Mouse (Mus musculus): ENCODE data around the gene Snx5. TPM values are rescaled to one million over a fixed set of nuclear protein-coding genes. Genes with fewer than 3 reads are reported as not detected.

Gene Snx5
- polyA plus RNA-seq, 1 experiment from 2014 or later, result 90.9 TPM

DNA sequence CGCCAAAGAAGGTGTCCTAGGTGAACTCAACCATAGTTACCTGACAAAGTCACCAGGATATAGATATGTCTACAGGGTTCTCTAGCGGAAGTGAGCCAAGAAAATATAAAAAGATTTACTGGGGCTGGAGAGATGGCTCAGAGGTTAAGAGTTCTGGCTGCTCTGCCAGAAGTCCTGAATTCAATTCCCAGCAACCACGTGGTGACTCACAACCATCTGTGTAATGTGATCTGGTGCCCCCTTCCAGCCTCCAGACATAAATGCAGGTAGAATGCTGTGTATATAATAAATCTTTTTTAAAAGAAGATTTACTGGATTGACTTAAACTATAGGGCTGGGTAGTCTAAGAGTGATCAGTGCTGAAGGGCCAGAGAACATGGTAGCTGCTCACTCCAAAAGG, 10.7 kb upstream of the Snx5 start:
- Histone ChIP-seq H3K9me3 (no peaks in the 10 kb centered on the region), H3K9ac (no peak overlapping the region), H3K27ac (replicated peaks) (no peak overlapping the region), H3K4me3 (no peak overlapping the region), H3K27me3 (replicated peaks) (no peaks in the 10 kb centered on the region), H3K4me1 (peaks cover 22% of the 10 kb centered on the region), H3K36me3 (peaks cover 41% of the 10 kb centered on the region), H3K4me2 (no peak overlapping the region)
- ATAC-seq (ENCODE audit: extremely low read depth, insufficient number of reproducible peaks, low FRiP score, low TSS enrichment), result no peak
- WGBS, result 66% methylated on average over 3 of the region's 3 CpGs

- Histone ChIP-seq H3K36me3 (peaks cover 44% of the 10 kb centered on the region), H3K4me2 (no peak overlapping the region), H3K27me3 (replicated peaks) (no peaks in the 10 kb centered on the region), H3K9me3 (no peaks in the 10 kb centered on the region), H3K9ac (no peak overlapping the region), H3K4me1 (peaks cover 19% of the 10 kb centered on the region), H3K27ac (replicated peaks) (no peak overlapping the region), H3K4me3 (no peak overlapping the region)
- WGBS, result 78% methylated on average over 3 of the region's 3 CpGs
- ATAC-seq (ENCODE audit: extremely low read depth, insufficient number of reproducible peaks, low FRiP score, low TSS enrichment), result no peak
Measured at GRCm38 (mm10) chr2:144280568-144280967, 9.9 kb upstream of the Snx5 start.

- Histone ChIP-seq H3K36me3 (peaks cover 44% of the 10 kb centered on the region), H3K27ac (replicated peaks) (peak overlapping the region; percentile 70), H3K4me1 (peaks cover 20% of the 10 kb centered on the region), H3K4me2 (no peak overlapping the region), H3K27me3 (replicated peaks) (no peaks in the 10 kb centered on the region), H3K9ac (no peak overlapping the region; the same call in 1 of the 2 replicates), H3K9me3 (no peaks in the 10 kb centered on the region), H3K4me3 (no peak overlapping the region)
- WGBS, result 44% methylated on average over 5 of the region's 5 CpGs
- ATAC-seq (ENCODE audit: extremely low read depth, insufficient number of reproducible peaks, low FRiP score, low TSS enrichment), result no peak; the same call in 1 of the 2 replicates
Measured at GRCm38 (mm10) chr2:144279742-144280141, 9.0 kb upstream of the Snx5 start.

DNA sequence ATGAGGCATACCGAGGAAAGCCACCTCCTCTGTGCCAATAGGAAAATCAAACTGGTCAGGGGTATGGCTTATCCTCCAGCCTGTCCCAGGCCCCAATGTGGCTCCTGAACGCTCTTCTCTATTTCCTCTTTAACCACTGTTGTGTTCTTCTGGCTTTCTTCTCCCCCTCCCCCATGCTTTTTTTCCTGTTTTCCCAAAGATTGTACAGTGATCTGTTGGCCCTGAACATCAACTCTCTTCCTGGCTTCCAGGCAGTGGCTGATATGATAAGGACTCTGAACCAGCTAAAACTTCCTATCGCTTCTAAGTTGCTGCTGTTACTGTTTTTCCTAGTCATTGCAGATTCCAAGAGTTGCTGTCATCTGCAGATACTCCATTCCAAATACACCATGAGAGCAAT, 6.2 kb upstream of the Snx5 start:
- peak; percentile 41 for ATAC-seq (ENCODE audit: extremely low read depth, insufficient number of reproducible peaks, low FRiP score, low TSS enrichment)
- H3K4me2 ChIP-seq, result no peak overlapping the region
- WGBS, result 67% methylated on average over 3 of the region's 3 CpGs
- peaks cover 46% of the 10 kb centered on the region for H3K36me3 ChIP-seq
- no peak overlapping the region for H3K9ac ChIP-seq
- no peaks in the 10 kb centered on the region for H3K9me3 ChIP-seq
- H3K4me3 ChIP-seq, result no peak overlapping the region
- peaks cover 30% of the 10 kb centered on the region for H3K4me1 ChIP-seq
- H3K27me3 ChIP-seq (replicated peaks), result no peaks in the 10 kb centered on the region
- peak overlapping the region; percentile 76 for H3K27ac ChIP-seq (replicated peaks)

DNA sequence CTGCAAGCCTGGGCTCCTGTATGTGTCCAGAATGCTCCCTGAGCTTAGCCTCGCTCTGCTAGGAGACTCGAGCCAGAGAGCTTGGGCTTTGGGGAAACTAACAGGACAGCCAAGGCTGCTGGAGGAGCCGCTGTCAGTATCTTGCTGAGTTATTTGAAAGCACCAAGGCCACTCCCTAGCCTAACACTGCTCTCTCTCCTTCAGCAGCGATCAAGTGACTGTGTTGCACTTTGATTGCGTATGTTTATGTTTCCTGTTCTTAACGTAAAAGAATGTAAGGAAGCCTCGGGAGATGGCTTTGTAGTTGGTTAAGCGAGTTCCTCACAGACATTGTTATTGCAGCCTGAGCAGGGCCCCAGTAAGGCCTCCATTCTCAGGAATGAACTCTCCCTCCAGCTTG, 4.0 kb upstream of the Snx5 start:
- Histone ChIP-seq H3K27me3 (replicated peaks) (no peaks in the 10 kb centered on the region), H3K9me3 (no peaks in the 10 kb centered on the region), H3K4me1 (peaks cover 30% of the 10 kb centered on the region), H3K4me3 (no peak overlapping the region), H3K4me2 (no peak overlapping the region), H3K9ac (peak overlapping the region; percentile 62; the same call in 1 of the 2 replicates), H3K36me3 (peaks cover 35% of the 10 kb centered on the region), H3K27ac (replicated peaks) (peak overlapping the region; percentile 74)
- WGBS, result 43% methylated on average over 8 of the region's 8 CpGs
- no peak for ATAC-seq (ENCODE audit: extremely low read depth, insufficient number of reproducible peaks, low FRiP score, low TSS enrichment)

- no peaks in the 10 kb centered on the region for H3K9me3 ChIP-seq
- peaks cover 50% of the 10 kb centered on the region for H3K4me1 ChIP-seq
- H3K36me3 ChIP-seq, result peaks cover 12% of the 10 kb centered on the region
- no peak for ATAC-seq (ENCODE audit: extremely low read depth, insufficient number of reproducible peaks, low FRiP score, low TSS enrichment)
- 89% methylated on average over 12 of the region's 12 CpGs for WGBS
- no peak overlapping the region for H3K27ac ChIP-seq (replicated peaks)
- no peak overlapping the region for H3K4me2 ChIP-seq
- no peak overlapping the region; the same call in 1 of the 2 replicates for H3K9ac ChIP-seq
- no peak overlapping the region for H3K4me3 ChIP-seq
- H3K27me3 ChIP-seq (replicated peaks), result no peaks in the 10 kb centered on the region
Measured at GRCm38 (mm10) chr2:144272088-144272487, 1.4 kb upstream of the Snx5 start.

DNA sequence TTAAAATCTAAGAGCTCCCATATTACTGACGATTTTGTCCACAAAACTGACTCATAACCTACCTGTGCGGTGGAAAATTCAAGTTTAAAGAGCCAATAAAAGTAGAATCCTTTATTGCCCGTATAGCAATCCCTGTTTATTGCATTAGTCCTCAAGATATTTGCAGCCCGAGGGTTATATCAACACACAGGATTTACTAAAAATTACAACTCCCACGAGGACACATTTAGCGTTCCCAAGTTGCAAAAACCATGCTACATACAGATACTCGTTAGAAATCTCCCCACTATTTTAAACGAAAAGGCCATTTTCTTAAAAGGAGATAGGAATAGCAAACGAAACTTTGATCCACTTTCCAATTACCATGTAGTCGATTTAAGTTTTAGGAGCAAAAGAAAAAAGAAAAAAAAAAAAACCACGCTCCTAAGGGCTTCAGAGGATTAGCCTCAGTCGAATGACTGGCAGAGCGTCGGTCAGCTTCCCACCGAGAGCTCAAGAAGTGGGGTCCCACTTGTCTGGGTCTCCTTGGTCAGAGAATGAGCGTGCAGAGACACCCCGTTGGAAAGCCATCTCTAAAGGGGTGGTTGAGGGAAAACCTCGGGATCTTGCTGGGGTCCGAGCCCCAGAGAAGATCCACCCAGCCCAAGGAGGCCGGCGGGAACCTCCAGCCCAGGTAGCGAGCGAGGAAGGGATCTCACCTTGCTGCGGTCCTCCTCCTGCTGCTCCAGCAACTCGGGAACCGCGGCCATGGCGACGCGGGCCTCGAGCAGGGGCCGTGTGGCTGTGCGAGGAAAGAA, 829 bp downstream of the Snx5 start:
- no peak for ATAC-seq (ENCODE audit: extremely low read depth, insufficient number of reproducible peaks, low FRiP score, low TSS enrichment)
- Histone ChIP-seq H3K27ac (replicated peaks) (peak overlapping the region; percentile 96), H3K36me3 (peaks cover 7% of the 10 kb centered on the region), H3K9me3 (no peaks in the 10 kb centered on the region), H3K4me2 (peak overlapping the region; percentile 89), H3K4me1 (peaks cover 64% of the 10 kb centered on the region), H3K27me3 (replicated peaks) (no peaks in the 10 kb centered on the region), H3K4me3 (peak overlapping the region; percentile 74), H3K9ac (peak overlapping the region; percentile 96)
- under 1% methylated on average over 32 of the region's 33 CpGs for WGBS

DNA sequence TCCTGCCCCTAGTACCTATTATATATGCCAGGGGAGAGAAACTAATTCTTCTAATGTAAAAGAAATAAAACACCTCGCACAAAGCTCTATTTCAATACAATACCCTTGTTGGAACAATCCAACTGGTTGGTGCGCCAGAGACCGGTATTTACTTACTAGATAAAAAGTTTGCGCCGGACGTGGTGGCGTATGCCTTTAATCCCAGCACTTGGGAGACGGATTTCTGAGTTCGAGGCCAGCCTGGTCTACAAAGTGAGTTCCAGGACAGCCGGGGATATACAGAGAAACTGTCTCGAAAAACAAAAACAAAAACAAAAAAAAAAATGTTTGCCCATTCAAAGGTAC, 1.4 kb downstream of the Snx5 start:
- Histone ChIP-seq H3K4me3 (peak overlapping the region; percentile 74), H3K27me3 (replicated peaks) (no peaks in the 10 kb centered on the region), H3K4me2 (peak overlapping the region; percentile 89), H3K36me3 (peaks cover 13% of the 10 kb centered on the region), H3K9me3 (no peaks in the 10 kb centered on the region), H3K4me1 (peaks cover 60% of the 10 kb centered on the region), H3K27ac (replicated peaks) (peak overlapping the region; percentile 96; the same call in 1 of the 2 replicates), H3K9ac (peak overlapping the region; percentile 96)
- whole genome bisulfite sequencing, result under 1% methylated on average over 11 of the region's 11 CpGs
- no peak for ATAC-seq (ENCODE audit: extremely low read depth, insufficient number of reproducible peaks, low FRiP score, low TSS enrichment)

DNA sequence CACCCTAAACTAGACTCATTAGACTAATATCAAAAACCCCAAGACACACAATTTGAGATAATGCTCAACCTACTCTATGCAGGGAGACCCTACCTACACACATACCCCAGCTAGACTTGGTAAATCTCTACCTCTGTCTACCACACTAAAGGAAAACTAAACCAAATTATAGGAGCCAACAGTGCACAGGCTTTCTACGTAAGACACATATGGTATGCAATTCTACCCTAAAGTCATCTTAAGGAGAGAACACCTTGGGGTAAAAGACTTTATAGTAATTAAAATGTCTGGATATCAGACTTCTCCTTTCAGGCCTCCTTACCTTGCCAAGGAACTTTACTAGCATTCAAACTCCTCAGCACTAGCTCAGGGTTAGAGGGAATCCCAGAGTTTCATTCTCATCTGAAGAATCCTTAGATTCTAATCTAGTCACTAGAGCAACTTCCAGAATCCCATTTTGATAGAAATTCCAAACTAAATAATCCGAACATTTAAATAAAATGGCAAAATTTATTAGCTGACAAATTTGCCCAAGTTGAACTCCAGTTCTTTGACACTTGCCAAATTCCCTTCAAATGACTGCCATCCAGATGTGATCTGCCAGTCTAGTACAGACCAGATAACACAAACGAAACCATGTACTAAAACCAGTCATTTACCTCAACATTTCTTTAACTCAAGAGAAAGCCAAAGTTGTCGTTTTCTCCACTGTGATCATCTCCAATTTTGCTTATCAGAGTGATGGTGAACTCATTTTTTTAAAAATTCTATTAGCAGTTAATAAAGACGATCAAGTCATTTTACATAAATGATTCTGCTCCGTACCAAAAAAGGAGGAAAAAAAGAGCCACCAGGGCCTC, 2.0 kb downstream of the Snx5 start:
- 10% methylated on average over 6 of the region's 6 CpGs for WGBS
- peak overlapping the region; percentile 96; the same call in 1 of the 2 replicates for H3K27ac ChIP-seq (replicated peaks)

GRCm38 (mm10) chr2:144267731-144268015, 3.0 kb downstream of the Snx5 start:
- Histone ChIP-seq H3K4me3 (peak overlapping the region; percentile 74), H3K9me3 (no peaks in the 10 kb centered on the region), H3K27ac (replicated peaks) (no peak overlapping the region; the same call in 1 of the 2 replicates), H3K36me3 (peaks cover 24% of the 10 kb centered on the region), H3K9ac (peak overlapping the region; percentile 96), H3K4me2 (peak overlapping the region; percentile 89), H3K27me3 (replicated peaks) (no peaks in the 10 kb centered on the region), H3K4me1 (peaks cover 62% of the 10 kb centered on the region)
- ATAC-seq (ENCODE audit: extremely low read depth, insufficient number of reproducible peaks, low FRiP score, low TSS enrichment), result no peak
- 24% methylated on average over 1 of the region's 1 CpGs for WGBS

More for the DNA sequence above, 2.0 kb downstream of the Snx5 start:
- no peaks in the 10 kb centered on the region for H3K27me3 ChIP-seq (replicated peaks)
- no peak for ATAC-seq (ENCODE audit: extremely low read depth, insufficient number of reproducible peaks, low FRiP score, low TSS enrichment)
- H3K9me3 ChIP-seq, result no peaks in the 10 kb centered on the region
- peak overlapping the region; percentile 74 for H3K4me3 ChIP-seq
- H3K9ac ChIP-seq, result peak overlapping the region; percentile 96
- H3K4me2 ChIP-seq, result peak overlapping the region; percentile 89
- peaks cover 17% of the 10 kb centered on the region for H3K36me3 ChIP-seq
- H3K4me1 ChIP-seq, result peaks cover 57% of the 10 kb centered on the region

- 55% methylated on average over 5 of the region's 5 CpGs for WGBS
- no peak for ATAC-seq (ENCODE audit: extremely low read depth, insufficient number of reproducible peaks, low FRiP score, low TSS enrichment)
- Histone ChIP-seq H3K4me3 (peak overlapping the region; percentile 74), H3K27ac (replicated peaks) (no peak overlapping the region; the same call in 1 of the 2 replicates), H3K4me2 (peak overlapping the region; percentile 89), H3K36me3 (peaks cover 25% of the 10 kb centered on the region), H3K4me1 (peaks cover 67% of the 10 kb centered on the region), H3K27me3 (replicated peaks) (no peaks in the 10 kb centered on the region), H3K9me3 (no peaks in the 10 kb centered on the region), H3K9ac (peak overlapping the region; percentile 96)
Measured at GRCm38 (mm10) chr2:144267004-144267730, 3.5 kb downstream of the Snx5 start.
